Mouse (Mus musculus) megakaryocyte progenitor cell, adult 5-6 weeks (primary cell): ENCODE measurements at regions not wholly inside any gene's neighbourhood (a gene's known extent, or its start where the extent isn't known, plus 50 kb on each side); places are given as distances from the start of the nearest gene placed in this dataset.

Experiments used
- ATAC-seq: replicated peaks from 2 replicates; pipeline ENCODE4 v1.8.0; 2016; ENCODE audit warnings: mild to moderate bottlenecking, moderate TSS enrichment, inconsistent platforms; ENCODE audit not compliant: poor library complexity

DNA sequence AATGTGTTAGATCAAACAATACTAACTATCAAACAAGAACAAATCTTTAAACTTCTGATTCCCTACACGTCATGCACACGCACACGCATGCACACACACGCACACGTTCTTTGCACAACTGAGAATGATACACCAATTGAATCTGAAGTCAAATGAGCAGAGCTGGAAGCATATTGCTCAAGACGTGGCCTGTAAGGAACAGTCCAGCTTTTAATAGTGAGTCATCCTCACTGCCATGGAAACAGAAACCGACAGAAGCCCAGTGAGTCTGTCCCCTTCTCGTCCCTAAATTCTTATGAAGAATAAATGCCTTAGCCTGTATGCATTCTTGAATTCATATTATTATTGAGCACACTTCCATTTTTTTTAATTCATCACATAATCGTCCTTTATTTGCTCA lies 75.7 kb upstream of the Magi3 start:
- peak; percentile 48 for ATAC-seq

DNA sequence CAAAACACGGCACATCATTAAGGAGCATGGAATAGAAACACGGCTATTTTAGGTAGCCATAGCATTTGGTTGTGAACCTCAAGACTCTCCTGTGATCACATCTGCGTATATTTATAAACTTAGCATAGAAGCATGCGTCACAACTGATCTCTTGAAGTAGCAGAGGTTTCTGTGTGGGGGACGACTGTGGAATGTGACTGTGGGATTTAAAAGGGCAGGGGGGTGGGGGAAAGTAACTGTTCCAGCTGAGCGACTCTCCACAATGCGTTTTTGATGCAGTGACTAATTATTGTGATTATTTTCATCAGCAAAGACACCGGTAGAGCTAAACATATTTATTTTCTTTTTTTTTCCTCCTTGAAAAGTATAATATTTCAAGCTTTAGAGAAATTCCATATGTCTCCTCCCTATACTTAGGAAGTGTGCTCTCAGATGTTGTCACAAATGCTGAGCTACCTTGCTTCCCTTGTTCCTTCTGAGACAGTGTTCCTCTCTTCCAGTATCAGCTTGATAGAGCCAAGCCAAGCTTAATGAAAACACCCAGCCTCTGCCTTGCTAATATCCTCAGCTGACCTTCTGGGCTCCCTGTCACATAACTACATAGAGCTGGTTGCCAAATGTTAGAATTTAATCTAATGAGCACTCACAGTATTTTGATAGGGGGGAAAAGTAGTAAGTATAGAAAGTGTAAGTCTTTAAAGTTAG lies 75.0 kb upstream of the Magi3 start:
- ATAC-seq = no peak

DNA sequence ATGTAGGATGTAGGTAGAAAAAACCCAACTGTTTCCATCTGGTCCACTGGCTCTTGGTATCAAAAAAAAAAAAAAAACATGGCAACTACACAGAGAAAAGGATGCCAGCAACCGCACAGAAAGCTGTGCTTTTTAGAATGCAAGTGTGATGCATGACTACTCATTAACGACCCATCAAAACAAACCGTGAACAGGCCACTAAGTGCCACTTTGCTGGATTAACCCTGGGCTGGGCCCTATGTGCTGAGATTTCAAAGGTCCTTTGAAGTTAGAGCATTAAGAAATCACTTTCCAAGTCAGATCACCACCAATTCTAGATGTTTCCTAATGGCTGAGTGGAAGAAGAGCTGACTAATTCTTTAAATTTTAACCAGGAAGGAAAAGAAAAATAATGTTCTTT lies 73.7 kb upstream of the Magi3 start:
- no peak for ATAC-seq

DNA sequence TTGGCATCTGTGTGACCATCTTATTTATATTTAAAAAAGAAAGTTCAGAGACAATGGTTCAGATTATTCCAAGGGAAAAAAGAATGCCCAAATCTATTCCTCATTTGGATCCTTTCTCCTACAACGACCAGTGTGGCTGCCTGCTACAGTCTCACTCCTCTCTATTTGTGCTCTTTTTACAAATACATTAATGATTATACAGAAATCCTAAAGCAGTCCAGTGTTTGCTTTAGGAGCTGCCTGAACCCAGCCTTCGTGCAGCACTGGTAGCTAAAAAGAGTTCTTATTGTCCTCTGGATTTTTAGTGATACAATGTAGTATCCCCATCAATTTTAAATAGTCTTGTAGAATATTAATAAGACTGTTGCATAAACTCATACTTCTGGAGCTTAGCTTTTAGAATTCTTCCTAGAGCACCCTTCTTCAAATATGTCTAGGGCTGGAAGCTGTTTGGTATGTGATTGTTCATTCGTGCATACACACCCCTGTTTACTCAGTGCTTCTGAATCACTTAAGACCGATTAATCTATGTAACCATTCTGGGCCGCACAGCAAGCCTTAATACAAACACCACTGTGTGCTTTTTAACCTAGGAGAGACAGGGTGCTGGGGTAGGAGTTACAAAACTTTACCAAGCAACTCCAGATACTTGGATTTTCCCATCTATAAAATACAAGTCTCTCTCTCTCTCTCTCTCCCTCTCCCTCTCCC lies 69.0 kb upstream of the Magi3 start:
- ATAC-seq = no peak

DNA sequence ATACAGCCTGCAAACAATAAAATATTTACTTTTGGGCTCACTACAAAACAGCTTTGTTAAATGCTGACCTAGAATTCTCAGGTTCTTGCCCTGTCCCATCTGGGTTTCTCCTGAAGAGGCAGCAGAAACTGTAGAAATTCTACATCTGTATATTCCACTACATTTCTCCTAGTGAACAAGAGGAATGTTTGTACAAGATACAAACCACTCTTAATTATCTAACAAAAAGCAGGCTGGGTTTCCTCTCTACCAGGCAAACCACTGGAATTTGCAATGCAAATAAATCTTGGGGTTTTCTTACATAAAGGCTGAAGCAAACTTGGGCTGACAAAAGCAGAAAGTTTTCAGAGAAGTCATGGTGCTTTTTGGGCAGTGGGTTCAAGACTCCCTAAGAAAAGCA lies 67.7 kb upstream of the Magi3 start:
- ATAC-seq = no peak

DNA sequence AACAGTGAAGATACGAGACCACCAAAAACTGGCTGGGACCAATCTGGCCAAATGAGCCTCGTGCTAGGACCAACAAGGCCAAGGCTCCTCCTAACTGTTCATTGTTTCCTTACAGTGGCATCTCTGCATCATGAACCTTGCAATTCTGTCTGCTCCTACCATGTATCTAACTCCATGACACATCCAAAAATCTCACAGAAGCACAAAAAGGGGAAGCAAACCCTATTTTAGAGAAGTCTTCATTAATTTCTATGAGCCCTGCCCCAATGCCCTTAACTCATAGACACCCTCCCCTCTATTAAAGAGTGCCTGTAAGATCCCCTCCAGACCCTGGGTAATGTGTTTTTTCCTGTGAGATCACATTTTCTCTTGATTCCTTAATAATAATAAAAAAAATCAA lies 64.8 kb upstream of the Magi3 start:
- ATAC-seq = peak; percentile 50

DNA sequence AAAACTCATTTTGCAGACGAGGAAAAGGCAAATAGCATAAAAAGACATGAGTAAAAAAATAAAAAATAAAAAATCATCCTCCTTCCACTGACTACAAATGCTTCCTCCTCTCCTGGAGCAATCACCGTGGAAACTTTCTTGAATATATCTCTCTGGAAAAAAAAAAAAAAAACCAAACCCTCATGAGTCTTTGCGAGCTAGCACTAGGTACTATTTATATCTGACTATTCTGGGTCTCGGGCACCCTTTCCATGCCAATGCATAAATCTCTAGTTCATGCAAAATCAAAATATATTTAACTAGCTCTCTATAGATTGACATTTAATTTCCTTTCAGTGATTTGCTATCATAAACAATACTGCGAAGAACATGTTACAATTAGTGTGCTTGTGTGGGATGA lies 63.7 kb upstream of the Magi3 start:
- ATAC-seq = no peak

DNA sequence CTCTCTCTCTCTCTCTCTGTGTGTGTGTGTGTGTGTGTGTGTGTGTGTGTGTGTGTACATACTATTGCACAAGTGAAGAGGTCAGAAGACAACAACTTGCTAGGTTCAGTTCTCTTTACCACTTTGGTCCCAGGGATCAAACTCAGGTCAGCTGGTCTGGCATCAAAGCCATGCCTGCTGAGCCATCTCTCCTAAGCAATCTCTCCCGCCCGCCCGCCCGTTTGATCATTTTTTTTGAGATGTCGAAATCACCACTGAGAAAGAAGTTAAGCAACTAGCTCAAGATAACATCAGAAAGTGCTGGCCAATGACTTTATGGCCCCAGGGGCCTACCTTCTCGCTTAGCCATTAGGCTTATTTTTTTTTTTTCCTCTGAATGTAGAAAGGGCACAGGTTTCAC lies 59.3 kb upstream of the Magi3 start:
- ATAC-seq = peak; percentile 65

DNA sequence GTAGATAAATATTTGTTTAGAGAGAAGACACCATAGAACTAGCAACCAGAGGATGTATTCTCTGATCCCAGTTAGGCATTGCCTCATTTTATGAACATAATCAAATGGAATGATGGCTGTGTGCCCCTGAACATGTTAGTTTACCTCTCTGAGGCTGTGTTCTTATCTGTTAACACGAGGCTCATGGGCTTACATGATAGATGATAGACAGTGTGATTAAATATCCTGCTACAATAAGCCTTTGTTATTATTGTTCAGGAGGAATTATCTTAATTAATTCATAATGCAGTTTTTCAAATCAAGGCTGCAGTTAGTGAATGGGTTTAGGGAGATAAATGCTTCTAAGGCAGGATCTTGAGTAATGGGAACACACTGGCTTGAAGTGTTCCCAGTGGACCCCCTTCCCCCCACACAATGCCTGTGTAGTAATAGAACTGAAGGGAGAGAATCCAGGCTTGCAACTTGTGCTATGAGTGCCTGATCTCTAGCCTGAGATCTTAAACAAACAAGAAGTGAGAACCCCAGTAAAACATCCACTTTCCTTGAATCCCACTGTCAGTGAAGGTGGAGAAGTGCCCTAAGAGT lies 54.6 kb upstream of the Magi3 start:
- no peak for ATAC-seq

DNA sequence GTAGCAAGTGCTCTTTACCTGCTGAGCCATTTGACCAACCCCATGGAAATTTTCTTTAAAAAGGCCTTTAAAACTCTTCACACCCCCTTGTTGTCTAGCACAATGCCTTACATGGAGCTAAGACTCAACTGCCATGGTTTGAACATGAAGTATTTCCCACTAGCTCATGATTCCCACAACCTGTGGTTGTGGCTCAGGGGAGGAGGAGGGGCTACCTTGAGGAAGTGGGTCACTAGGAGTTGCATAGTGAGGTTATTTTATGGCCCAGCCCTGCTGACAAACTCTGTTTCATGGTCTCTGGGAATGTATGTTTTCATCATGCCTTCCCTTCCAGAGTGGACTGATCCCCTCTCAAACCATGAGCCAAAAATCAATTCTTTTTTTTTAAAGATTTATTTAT lies 53.9 kb upstream of the Magi3 start:
- ATAC-seq = peak; percentile 54
